Mouse (Mus musculus): Measurements from ENCODE around the gene Lipc. TPM values are rescaled to one million over a fixed set of nuclear protein-coding genes. Genes with fewer than 3 reads are reported as not detected.
A peak's percentile ranks its signal among the peaks of the same experiment; 100 is the strongest.

Lipc gene
- polyA plus RNA-seq, 1 experiment from 2014 or later = 1.00 TPM

GRCm38 (mm10) chr9:70957717-70958116 is 5.7 kb upstream of the Lipc start:
- Histone ChIP-seq H3K9me3 (replicated peaks) (peaks cover under 1% of the 10 kb centered on the region; the same call in 1 of the 2 replicates), H3K4me3 (no peak overlapping the region), H3K36me3 (no peaks in the 10 kb centered on the region), H3K27me3 (replicated peaks) (no peaks in the 10 kb centered on the region), H3K9ac (no peak overlapping the region), H3K4me1 (replicated peaks) (peaks cover 3% of the 10 kb centered on the region), H3K4me2 (no peak overlapping the region), H3K27ac (ENCODE audit: poor library complexity, severe bottlenecking) (no peak overlapping the region)
- WGBS = 52% methylated on average over 3 of the region's 3 CpGs
- no peak for ATAC-seq (ENCODE audit: insufficient number of reproducible peaks, low FRiP score)

- Histone ChIP-seq H3K9me3 (replicated peaks) (no peaks in the 10 kb centered on the region), H3K9ac (no peak overlapping the region), H3K36me3 (no peaks in the 10 kb centered on the region), H3K4me1 (replicated peaks) (peaks cover 13% of the 10 kb centered on the region), H3K27ac (ENCODE audit: poor library complexity, severe bottlenecking) (no peak overlapping the region), H3K27me3 (replicated peaks) (no peaks in the 10 kb centered on the region), H3K4me3 (no peak overlapping the region), H3K4me2 (no peak overlapping the region)
- WGBS = 83% methylated on average over 3 of the region's 3 CpGs
- no peak for ATAC-seq (ENCODE audit: insufficient number of reproducible peaks, low FRiP score)
These were observed 2.2 kb upstream of the Lipc start for GRCm38 (mm10) chr9:70954226-70954625.

GRCm38 (mm10) chr9:70949336-70949735 is 2.7 kb downstream of the Lipc start:
- Histone ChIP-seq H3K27me3 (replicated peaks) (no peaks in the 10 kb centered on the region), H3K9ac (no peak overlapping the region), H3K4me1 (replicated peaks) (peaks cover 13% of the 10 kb centered on the region), H3K36me3 (no peaks in the 10 kb centered on the region), H3K9me3 (replicated peaks) (no peaks in the 10 kb centered on the region), H3K4me3 (no peak overlapping the region), H3K4me2 (no peak overlapping the region), H3K27ac (ENCODE audit: poor library complexity, severe bottlenecking) (no peak overlapping the region)
- WGBS = 69% methylated on average over 8 of the region's 8 CpGs
- ATAC-seq (ENCODE audit: insufficient number of reproducible peaks, low FRiP score) = no peak

GRCm38 (mm10) chr9:70947312-70947711 is 4.7 kb downstream of the Lipc start:
- H3K4me2 ChIP-seq = no peak overlapping the region
- H3K27ac ChIP-seq (ENCODE audit: poor library complexity, severe bottlenecking) = no peak overlapping the region
- no peaks in the 10 kb centered on the region for H3K36me3 ChIP-seq
- H3K4me1 ChIP-seq (replicated peaks) = peaks cover 14% of the 10 kb centered on the region
- H3K4me3 ChIP-seq = no peak overlapping the region
- no peaks in the 10 kb centered on the region for H3K27me3 ChIP-seq (replicated peaks)
- no peak for ATAC-seq (ENCODE audit: insufficient number of reproducible peaks, low FRiP score)
- H3K9ac ChIP-seq = no peak overlapping the region
- no peaks in the 10 kb centered on the region for H3K9me3 ChIP-seq (replicated peaks)
- 74% methylated on average over 5 of the region's 5 CpGs for WGBS

GRCm38 (mm10) chr9:70942686-70943333 is 9.2 kb downstream of the Lipc start:
- Histone ChIP-seq H3K36me3 (no peaks in the 10 kb centered on the region), H3K4me3 (no peak overlapping the region), H3K27ac (ENCODE audit: poor library complexity, severe bottlenecking) (no peak overlapping the region), H3K9me3 (replicated peaks) (no peaks in the 10 kb centered on the region), H3K9ac (no peak overlapping the region), H3K4me1 (replicated peaks) (peaks cover 6% of the 10 kb centered on the region), H3K4me2 (no peak overlapping the region), H3K27me3 (replicated peaks) (no peaks in the 10 kb centered on the region)
- WGBS = 51% methylated on average over 9 of the region's 9 CpGs
- peak; percentile 69 for ATAC-seq (ENCODE audit: insufficient number of reproducible peaks, low FRiP score)

- H3K36me3 ChIP-seq = no peaks in the 10 kb centered on the region
- no peak for ATAC-seq (ENCODE audit: insufficient number of reproducible peaks, low FRiP score)
- no peak overlapping the region for H3K9ac ChIP-seq
- H3K27ac ChIP-seq (ENCODE audit: poor library complexity, severe bottlenecking) = no peak overlapping the region
- no peak overlapping the region for H3K4me3 ChIP-seq
- 68% methylated on average over 8 of the region's 8 CpGs for WGBS
- no peak overlapping the region for H3K4me2 ChIP-seq
- H3K27me3 ChIP-seq (replicated peaks) = no peaks in the 10 kb centered on the region
- no peaks in the 10 kb centered on the region for H3K9me3 ChIP-seq (replicated peaks)
- peaks cover 6% of the 10 kb centered on the region for H3K4me1 ChIP-seq (replicated peaks)
These were observed 12.1 kb downstream of the Lipc start for GRCm38 (mm10) chr9:70939752-70940501.

GRCm38 (mm10) chr9:70938850-70939249 is 13.2 kb downstream of the Lipc start:
- Histone ChIP-seq H3K36me3 (no peaks in the 10 kb centered on the region), H3K9me3 (replicated peaks) (no peaks in the 10 kb centered on the region), H3K4me2 (no peak overlapping the region), H3K4me1 (replicated peaks) (peaks cover 6% of the 10 kb centered on the region), H3K9ac (no peak overlapping the region), H3K27me3 (replicated peaks) (no peaks in the 10 kb centered on the region), H3K27ac (ENCODE audit: poor library complexity, severe bottlenecking) (no peak overlapping the region), H3K4me3 (no peak overlapping the region)
- 53% methylated on average over 2 of the region's 2 CpGs for WGBS
- no peak for ATAC-seq (ENCODE audit: insufficient number of reproducible peaks, low FRiP score)

- H3K9ac ChIP-seq = no peak overlapping the region
- no peak for ATAC-seq (ENCODE audit: insufficient number of reproducible peaks, low FRiP score)
- H3K4me3 ChIP-seq = no peak overlapping the region
- H3K9me3 ChIP-seq (replicated peaks) = no peaks in the 10 kb centered on the region
- H3K36me3 ChIP-seq = no peaks in the 10 kb centered on the region
- peaks cover 6% of the 10 kb centered on the region for H3K4me1 ChIP-seq (replicated peaks)
- no peak overlapping the region for H3K4me2 ChIP-seq
- 85% methylated on average over 6 of the region's 6 CpGs for WGBS
- no peak overlapping the region for H3K27ac ChIP-seq (ENCODE audit: poor library complexity, severe bottlenecking)
- no peaks in the 10 kb centered on the region for H3K27me3 ChIP-seq (replicated peaks)
These were observed 13.9 kb downstream of the Lipc start for GRCm38 (mm10) chr9:70938134-70938533.

- 82% methylated on average over 8 of the region's 8 CpGs for WGBS
These were observed 17.3 kb downstream of the Lipc start for GRCm38 (mm10) chr9:70934587-70935295.

GRCm38 (mm10) chr9:70930641-70931020 is 21.4 kb downstream of the Lipc start:
- H3K27me3 ChIP-seq (replicated peaks) = no peaks in the 10 kb centered on the region
- 49% methylated on average over 5 of the region's 5 CpGs for WGBS
- H3K27ac ChIP-seq (ENCODE audit: poor library complexity, severe bottlenecking) = no peak overlapping the region
- H3K4me1 ChIP-seq (replicated peaks) = peaks cover 18% of the 10 kb centered on the region
- no peak overlapping the region for H3K4me2 ChIP-seq
- no peaks in the 10 kb centered on the region for H3K36me3 ChIP-seq
- H3K9me3 ChIP-seq (replicated peaks) = no peaks in the 10 kb centered on the region
- no peak for ATAC-seq (ENCODE audit: insufficient number of reproducible peaks, low FRiP score)
- H3K4me3 ChIP-seq = no peak overlapping the region
- H3K9ac ChIP-seq = no peak overlapping the region

More at GRCm38 (mm10) chr9:70934587-70935295, 17.3 kb downstream of the Lipc start:
- Histone ChIP-seq H3K4me1 (replicated peaks) (no peaks in the 10 kb centered on the region), H3K36me3 (no peaks in the 10 kb centered on the region), H3K9me3 (replicated peaks) (no peaks in the 10 kb centered on the region), H3K4me3 (no peak overlapping the region), H3K9ac (no peak overlapping the region), H3K27ac (ENCODE audit: poor library complexity, severe bottlenecking) (no peak overlapping the region), H3K27me3 (replicated peaks) (no peaks in the 10 kb centered on the region), H3K4me2 (no peak overlapping the region)
- ATAC-seq (ENCODE audit: insufficient number of reproducible peaks, low FRiP score) = no peak

GRCm38 (mm10) chr9:70929840-70930640 is 22.0 kb downstream of the Lipc start:
- peaks cover 18% of the 10 kb centered on the region for H3K4me1 ChIP-seq (replicated peaks)
- no peak overlapping the region for H3K27ac ChIP-seq (ENCODE audit: poor library complexity, severe bottlenecking)
- H3K4me2 ChIP-seq = no peak overlapping the region
- H3K27me3 ChIP-seq (replicated peaks) = no peaks in the 10 kb centered on the region
- no peak overlapping the region for H3K9ac ChIP-seq
- no peak for ATAC-seq (ENCODE audit: insufficient number of reproducible peaks, low FRiP score)
- WGBS = 56% methylated on average over 15 of the region's 15 CpGs
- H3K9me3 ChIP-seq (replicated peaks) = no peaks in the 10 kb centered on the region
- H3K36me3 ChIP-seq = no peaks in the 10 kb centered on the region
- H3K4me3 ChIP-seq = no peak overlapping the region

Data from heart, embryonic 12.5 days (tissue).